Mouse (Mus musculus): Measurements from ENCODE around the gene Vrk1. TPM values are rescaled to one million over a fixed set of nuclear protein-coding genes. Genes with fewer than 3 reads are reported as not detected.
A peak's percentile ranks its signal among the peaks of the same experiment; 100 is the strongest.

The Vrk1 gene
- polyA plus RNA-seq, 1 experiment: 65.8 TPM

GRCm38 (mm10) chr12:106034761-106035160 lies 24.7 kb downstream of the Vrk1 start:
- 45% methylated on average over 9 of the region's 9 CpGs for WGBS
- H3K4me3 ChIP-seq (replicated peaks; ENCODE audit: control insufficient read depth, low read depth, low read length): no peak overlapping the region
- TF ChIP-seq CTCF (IDR thresholded peaks at IDR 0.05; ENCODE audit: control insufficient read depth, insufficient read depth, low read length) (no peak), POLR2A (IDR thresholded peaks at IDR 0.05; ENCODE audit: borderline replicate concordance, control insufficient read depth, low read depth, low read length) (no peak)
- H3K4me1 ChIP-seq (ENCODE audit: control insufficient read depth, insufficient read depth, low read length): peaks cover 13% of the 10 kb centered on the region
- H3K27ac ChIP-seq (ENCODE audit: control insufficient read depth, insufficient read depth, low read depth, low read length, poor library complexity): peak overlapping the region; percentile 24; the same call in 1 of the 2 replicates

- TF ChIP-seq POLR2A (IDR thresholded peaks at IDR 0.05; ENCODE audit: borderline replicate concordance, control insufficient read depth, low read depth, low read length): no peak
- TF ChIP-seq CTCF (IDR thresholded peaks at IDR 0.05; ENCODE audit: control insufficient read depth, insufficient read depth, low read length): no peak
- Histone ChIP-seq H3K4me3 (replicated peaks; ENCODE audit: control insufficient read depth, low read depth, low read length) (no peak overlapping the region), H3K27ac (ENCODE audit: control insufficient read depth, insufficient read depth, low read depth, low read length, poor library complexity) (peak overlapping the region; percentile 42), H3K4me1 (ENCODE audit: control insufficient read depth, insufficient read depth, low read length) (peaks cover 5% of the 10 kb centered on the region; the same call in 1 of the 2 replicates)
- 55% methylated on average over 7 of the region's 7 CpGs for WGBS
These were observed 30.2 kb downstream of the Vrk1 start for GRCm38 (mm10) chr12:106040259-106040658.

DNA sequence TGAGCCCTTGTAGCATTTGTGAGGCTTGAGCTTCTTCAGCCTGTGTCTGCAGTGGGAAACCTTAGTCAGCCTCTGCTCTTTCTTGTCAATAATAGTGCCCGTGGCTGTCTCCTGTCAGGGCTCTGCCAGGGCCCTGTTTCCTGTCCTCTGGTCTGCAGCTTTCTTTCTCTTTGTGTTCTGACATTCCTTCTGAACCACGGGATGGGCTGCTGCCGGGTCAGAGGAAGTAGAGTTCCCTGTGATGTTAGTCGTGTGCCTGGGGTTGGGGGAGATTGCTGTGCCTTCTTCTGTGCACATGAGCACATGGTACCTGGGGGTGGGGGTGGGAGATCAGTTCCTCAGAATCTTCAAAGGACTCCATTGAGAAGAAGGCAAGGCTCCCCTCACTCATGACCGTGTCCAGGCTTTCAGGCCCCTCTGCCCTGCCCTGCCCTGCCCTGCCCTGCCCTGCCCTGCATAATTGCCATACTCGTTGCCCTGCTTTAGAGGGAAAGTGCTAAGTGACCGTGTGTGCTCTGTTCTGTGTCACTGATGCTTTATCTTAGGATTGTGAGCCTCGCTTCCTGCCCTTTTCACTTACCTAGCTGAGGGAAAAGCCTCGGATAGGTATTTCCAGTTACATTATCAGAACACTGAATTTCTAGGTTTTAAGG lies 36.2 kb downstream of the Vrk1 start:
- Histone ChIP-seq H3K27ac (ENCODE audit: control insufficient read depth, insufficient read depth, low read depth, low read length, poor library complexity) (no peak overlapping the region), H3K4me1 (ENCODE audit: control insufficient read depth, insufficient read depth, low read length) (no peaks in the 10 kb centered on the region), H3K4me3 (replicated peaks; ENCODE audit: control insufficient read depth, low read depth, low read length) (no peak overlapping the region)
- WGBS: 51% methylated on average over 9 of the region's 9 CpGs
- TF ChIP-seq POLR2A (IDR thresholded peaks at IDR 0.05; ENCODE audit: borderline replicate concordance, control insufficient read depth, low read depth, low read length): no peak
- TF ChIP-seq CTCF (IDR thresholded peaks at IDR 0.05; ENCODE audit: control insufficient read depth, insufficient read depth, low read length): no peak

DNA sequence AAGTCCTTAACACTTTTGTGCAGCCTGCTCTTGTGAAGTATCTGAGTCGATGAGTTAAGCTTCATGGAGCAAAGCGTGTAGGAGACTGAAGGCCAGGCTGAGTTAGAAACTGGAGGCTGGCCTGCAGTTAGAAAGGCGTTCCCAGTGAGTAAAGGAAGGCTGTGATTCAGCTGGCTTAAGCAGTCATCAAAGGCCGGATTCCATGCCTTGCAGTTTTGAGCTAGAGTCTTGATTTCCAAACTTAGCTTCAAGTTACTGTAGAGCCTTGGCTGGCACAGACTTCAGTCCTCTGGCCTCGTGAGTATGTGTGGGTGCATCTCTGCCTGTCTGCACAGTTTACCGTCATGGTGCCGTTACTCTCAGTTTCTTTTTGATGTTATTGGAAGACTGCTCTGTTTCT lies 42.2 kb downstream of the Vrk1 start:
- 92% methylated on average over 7 of the region's 7 CpGs for WGBS
- Histone ChIP-seq H3K4me1 (ENCODE audit: control insufficient read depth, insufficient read depth, low read length) (no peaks in the 10 kb centered on the region), H3K27ac (ENCODE audit: control insufficient read depth, insufficient read depth, low read depth, low read length, poor library complexity) (no peak overlapping the region), H3K4me3 (replicated peaks; ENCODE audit: control insufficient read depth, low read depth, low read length) (no peak overlapping the region)
- TF ChIP-seq CTCF (IDR thresholded peaks at IDR 0.05; ENCODE audit: control insufficient read depth, insufficient read depth, low read length) (no peak), POLR2A (IDR thresholded peaks at IDR 0.05; ENCODE audit: borderline replicate concordance, control insufficient read depth, low read depth, low read length) (no peak)

GRCm38 (mm10) chr12:106055799-106056198 lies 45.8 kb downstream of the Vrk1 start:
- H3K27ac ChIP-seq (ENCODE audit: control insufficient read depth, insufficient read depth, low read depth, low read length, poor library complexity): no peak overlapping the region
- TF ChIP-seq CTCF (IDR thresholded peaks at IDR 0.05; ENCODE audit: control insufficient read depth, insufficient read depth, low read length): peak; percentile 89
- no peak for TF ChIP-seq POLR2A (IDR thresholded peaks at IDR 0.05; ENCODE audit: borderline replicate concordance, control insufficient read depth, low read depth, low read length)
- no peaks in the 10 kb centered on the region for H3K4me1 ChIP-seq (ENCODE audit: control insufficient read depth, insufficient read depth, low read length)
- no peak overlapping the region for H3K4me3 ChIP-seq (replicated peaks; ENCODE audit: control insufficient read depth, low read depth, low read length)
- WGBS: 36% methylated on average over 6 of the region's 6 CpGs

DNA sequence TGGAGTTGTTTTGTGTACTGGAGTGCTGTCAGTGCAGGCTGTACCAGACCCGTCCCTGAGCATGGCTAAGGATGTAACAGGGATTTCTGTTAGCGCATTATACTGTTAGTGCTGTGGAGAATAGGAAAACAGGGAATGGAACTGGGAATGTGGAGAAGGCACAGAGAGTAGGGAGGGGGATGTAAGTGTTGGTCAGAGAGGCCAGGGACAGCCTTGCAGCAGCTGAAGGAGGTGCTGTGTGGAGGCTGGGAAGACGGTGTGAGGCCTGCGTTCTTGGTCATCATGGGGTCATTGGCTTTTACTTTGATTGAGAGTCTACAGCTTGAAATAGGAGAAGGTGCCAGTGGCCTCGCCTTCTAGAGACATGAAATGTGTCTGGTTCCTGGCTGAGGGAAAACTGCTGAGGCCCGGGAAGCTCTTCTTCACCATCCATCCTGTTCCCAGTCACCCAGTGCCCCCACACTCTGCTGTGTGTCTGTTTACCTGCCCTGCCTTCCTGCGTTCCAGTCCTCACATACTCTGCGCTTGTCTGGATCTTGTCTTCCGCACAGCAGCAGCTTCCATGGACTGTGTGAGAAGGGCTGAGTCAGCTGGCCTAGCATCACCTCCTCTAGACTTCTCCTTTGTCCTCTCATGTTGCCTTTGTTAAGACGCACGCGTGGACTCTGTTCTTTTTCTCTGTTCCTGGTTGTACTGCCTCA lies 50.0 kb downstream of the Vrk1 start:
- TF ChIP-seq POLR2A (IDR thresholded peaks at IDR 0.05; ENCODE audit: borderline replicate concordance, control insufficient read depth, low read depth, low read length) (no peak), CTCF (IDR thresholded peaks at IDR 0.05; ENCODE audit: control insufficient read depth, insufficient read depth, low read length) (no peak)
- WGBS: 95% methylated on average over 12 of the region's 12 CpGs
- no peak overlapping the region for H3K4me3 ChIP-seq (replicated peaks; ENCODE audit: control insufficient read depth, low read depth, low read length)
- no peaks in the 10 kb centered on the region for H3K4me1 ChIP-seq (ENCODE audit: control insufficient read depth, insufficient read depth, low read length)
- H3K27ac ChIP-seq (ENCODE audit: control insufficient read depth, insufficient read depth, low read depth, low read length, poor library complexity): no peak overlapping the region

- TF ChIP-seq POLR2A (IDR thresholded peaks at IDR 0.05; ENCODE audit: borderline replicate concordance, control insufficient read depth, low read depth, low read length): no peak
- no peak overlapping the region for H3K4me3 ChIP-seq (replicated peaks; ENCODE audit: control insufficient read depth, low read depth, low read length)
These were observed 60.6 kb downstream of the Vrk1 start for GRCm38 (mm10) chr12:106070434-106071155.

GRCm38 (mm10) chr12:106071575-106072166 lies 61.6 kb downstream of the Vrk1 start:
- TF ChIP-seq CTCF (IDR thresholded peaks at IDR 0.05; ENCODE audit: control insufficient read depth, insufficient read depth, low read length) (no peak), POLR2A (IDR thresholded peaks at IDR 0.05; ENCODE audit: borderline replicate concordance, control insufficient read depth, low read depth, low read length) (no peak)
- 92% methylated on average over 10 of the region's 10 CpGs for WGBS
- H3K27ac ChIP-seq (ENCODE audit: control insufficient read depth, insufficient read depth, low read depth, low read length, poor library complexity): no peak overlapping the region
- no peak overlapping the region for H3K4me3 ChIP-seq (replicated peaks; ENCODE audit: control insufficient read depth, low read depth, low read length)
- no peaks in the 10 kb centered on the region for H3K4me1 ChIP-seq (ENCODE audit: control insufficient read depth, insufficient read depth, low read length)

More at GRCm38 (mm10) chr12:106070434-106071155, 60.6 kb downstream of the Vrk1 start:
- Histone ChIP-seq H3K4me1 (ENCODE audit: control insufficient read depth, insufficient read depth, low read length) (no peaks in the 10 kb centered on the region), H3K27ac (ENCODE audit: control insufficient read depth, insufficient read depth, low read depth, low read length, poor library complexity) (no peak overlapping the region)
- 90% methylated on average over 22 of the region's 22 CpGs for WGBS

Data from bone marrow, adult 2 months (tissue).